Mouse (Mus musculus) liver, adult (tissue): ENCODE results near the gene Dnajb1.
A peak's percentile ranks its signal among the peaks of the same experiment; 100 is the strongest.

ENCODE experiments used
- GATA4 ChIP-seq: IDR thresholded peaks from 2 replicates; pipeline ENCODE4 v1.6.1; 2014; ENCODE audit warnings: mild to moderate bottlenecking, low read length; ENCODE audit not compliant: insufficient replicate concordance

The Dnajb1 gene

GRCm38 (mm10) chr8:83574631-83575315 is 33.2 kb upstream of the Dnajb1 start:
- TF ChIP-seq GATA4 = no peak

GRCm38 (mm10) chr8:83575561-83576515 is 32.2 kb upstream of the Dnajb1 start:
- TF ChIP-seq GATA4 = no peak

GRCm38 (mm10) chr8:83576516-83576895 is 31.5 kb upstream of the Dnajb1 start:
- no peak for TF ChIP-seq GATA4

DNA sequence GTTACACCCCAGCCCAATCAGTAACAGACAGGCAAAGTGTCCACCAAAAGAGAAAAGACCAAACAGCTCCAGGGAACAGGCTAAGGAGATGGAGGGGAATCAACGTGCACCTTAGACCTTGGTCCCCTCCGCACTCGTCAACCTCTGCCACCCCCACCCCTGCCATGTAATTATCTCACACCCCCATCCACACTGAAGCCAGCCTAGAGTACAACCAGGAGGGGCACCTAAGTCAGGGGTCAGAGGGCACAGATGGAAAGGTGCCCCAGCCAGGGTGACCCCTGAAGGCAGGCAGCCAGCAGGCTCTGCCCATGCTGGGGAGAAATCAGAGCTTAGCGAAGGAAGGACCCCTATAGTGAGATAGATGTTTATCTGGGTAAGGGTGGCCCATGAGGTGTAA is 31.1 kb upstream of the Dnajb1 start:
- no peak for TF ChIP-seq GATA4

DNA sequence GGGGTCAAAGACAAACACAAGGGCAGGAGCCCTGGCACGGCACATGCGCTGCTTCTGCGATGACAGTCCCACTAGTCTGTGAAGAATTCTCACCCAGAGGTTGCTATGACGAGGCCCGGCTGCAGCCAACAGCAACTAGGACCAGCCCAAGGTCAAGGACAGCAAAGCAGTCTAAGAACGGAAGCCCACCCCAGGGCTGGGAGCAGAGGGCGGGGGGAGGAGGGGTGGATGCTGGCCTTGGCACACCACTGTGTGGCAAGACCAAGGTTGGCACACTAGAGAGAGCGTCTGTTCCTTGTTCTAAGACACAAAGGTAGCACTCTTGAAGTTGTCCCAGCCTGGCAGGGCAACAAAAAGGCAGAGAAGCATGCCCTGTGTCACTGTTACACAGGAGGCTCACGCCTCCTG is 30.6 kb upstream of the Dnajb1 start:
- TF ChIP-seq GATA4 = no peak

- TF ChIP-seq GATA4 = no peak
Observed at GRCm38 (mm10) chr8:83578131-83579055, 29.6 kb upstream of the Dnajb1 start.

- no peak for TF ChIP-seq GATA4
Observed at GRCm38 (mm10) chr8:83579676-83580075, 28.3 kb upstream of the Dnajb1 start.

DNA sequence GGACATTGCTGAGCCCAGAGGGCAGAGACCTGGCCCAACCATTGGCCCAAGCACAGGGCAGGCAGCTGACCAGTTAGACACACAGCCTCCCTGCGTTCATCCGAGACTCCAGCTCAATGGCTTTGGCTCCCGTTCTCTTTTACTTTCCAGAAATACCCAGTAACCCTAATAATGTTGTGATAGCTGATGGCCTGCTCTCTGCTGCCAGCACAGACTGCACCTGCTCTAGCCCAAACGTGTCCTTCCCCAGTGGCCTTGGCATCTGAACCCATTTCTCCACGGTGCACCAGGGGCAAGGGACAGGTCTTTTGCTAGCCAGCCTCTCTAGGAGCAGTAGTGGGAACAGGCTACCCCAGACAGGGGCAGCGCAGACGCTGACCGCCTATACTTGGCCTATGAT is 27.2 kb upstream of the Dnajb1 start:
- 0 out of 2 replicates have a peak, but pooled peaks have one; percentile 4 for TF ChIP-seq GATA4

DNA sequence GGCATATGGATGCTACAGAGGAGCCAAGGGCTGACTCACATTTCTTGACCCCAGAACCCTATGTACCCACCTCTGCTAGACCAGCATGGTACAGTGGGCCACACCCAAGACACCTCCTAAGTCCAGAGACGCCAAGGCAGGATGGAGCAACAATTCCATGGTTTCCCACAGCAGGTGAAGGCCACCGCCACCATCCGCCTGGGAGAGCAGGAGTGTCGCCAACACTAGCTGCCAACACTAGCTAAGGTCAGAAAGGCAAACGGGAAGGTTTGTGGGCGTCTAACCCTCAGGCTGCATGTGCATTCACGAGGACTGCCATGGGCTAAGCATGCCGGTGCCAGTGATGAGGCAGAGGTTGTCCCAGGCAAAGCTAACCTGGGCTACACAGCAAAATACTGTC is 25.8 kb upstream of the Dnajb1 start:
- no peak for TF ChIP-seq GATA4

DNA sequence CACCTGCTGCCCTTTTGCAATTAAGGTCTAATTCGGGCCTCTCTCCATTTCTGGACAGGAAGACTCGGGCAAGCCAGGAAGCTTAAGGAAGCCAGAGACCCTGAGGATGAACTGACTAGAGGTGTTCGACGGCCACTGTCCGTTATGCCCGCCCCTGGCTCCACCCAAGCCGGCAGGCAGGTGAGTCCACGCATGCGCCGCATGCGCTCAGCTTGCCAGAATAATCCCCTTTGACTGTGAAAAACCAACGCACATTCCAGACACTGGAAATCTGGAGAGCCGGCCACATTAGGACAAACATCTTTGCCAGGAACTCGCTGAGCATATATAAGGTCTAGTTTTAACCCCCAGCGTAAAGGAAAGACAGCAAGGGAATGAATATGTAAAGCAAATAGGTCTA is 24.8 kb upstream of the Dnajb1 start:
- TF ChIP-seq GATA4 = no peak

GRCm38 (mm10) chr8:83584771-83585170 is 23.2 kb upstream of the Dnajb1 start:
- no peak for TF ChIP-seq GATA4

- TF ChIP-seq GATA4 = no peak
Observed at GRCm38 (mm10) chr8:83585333-83585732, 22.7 kb upstream of the Dnajb1 start.

GRCm38 (mm10) chr8:83587644-83588043 is 20.3 kb upstream of the Dnajb1 start:
- TF ChIP-seq GATA4 = peak; percentile 58

DNA sequence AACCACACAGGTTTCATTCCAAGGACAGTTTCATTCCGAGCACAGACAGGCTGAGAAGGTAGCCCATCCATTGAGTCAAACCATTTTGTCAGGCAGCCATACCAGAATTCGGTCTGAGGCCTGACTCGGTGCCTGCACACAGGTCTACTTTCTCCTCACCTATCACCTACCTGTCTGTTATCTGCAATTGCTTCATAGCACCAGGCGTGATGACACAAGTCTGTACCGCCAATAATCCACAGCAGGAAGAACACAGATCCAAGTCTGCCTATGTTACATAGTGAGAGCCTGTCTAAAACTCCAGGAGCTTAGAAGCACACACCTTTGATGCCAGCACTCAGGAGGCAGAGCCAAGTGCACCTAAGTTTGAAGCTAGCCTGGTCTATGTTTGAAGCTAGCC is 19.1 kb upstream of the Dnajb1 start:
- TF ChIP-seq GATA4 = peak; percentile 94

GRCm38 (mm10) chr8:83590488-83591023 is 17.4 kb upstream of the Dnajb1 start:
- TF ChIP-seq GATA4 = no peak
